Mouse (Mus musculus): Measurements from ENCODE around the gene Slc9b2. TPM values are rescaled to one million over a fixed set of nuclear protein-coding genes. Genes with fewer than 3 reads are reported as not detected.

Gene Slc9b2
- polyA plus RNA-seq, 1 experiment from 2014 or later = 2.4 TPM

- Histone ChIP-seq H3K9ac (replicated peaks) (no peak overlapping the region), H3K4me2 (no peak overlapping the region), H3K27ac (replicated peaks) (no peak overlapping the region), H3K4me3 (replicated peaks) (no peak overlapping the region), H3K4me1 (peaks cover 4% of the 10 kb centered on the region), H3K36me3 (no peaks in the 10 kb centered on the region), H3K27me3 (replicated peaks) (no peaks in the 10 kb centered on the region), H3K9me3 (replicated peaks) (no peaks in the 10 kb centered on the region)
- ATAC-seq (ENCODE audit: low FRiP score) = no peak
- 77% methylated on average over 3 of the region's 3 CpGs for WGBS
Measured at GRCm38 (mm10) chr3:135285807-135286206, 21.7 kb upstream of the Slc9b2 start.

- Histone ChIP-seq H3K27ac (replicated peaks) (no peak overlapping the region), H3K4me2 (no peak overlapping the region), H3K27me3 (replicated peaks) (no peaks in the 10 kb centered on the region), H3K36me3 (no peaks in the 10 kb centered on the region), H3K9me3 (replicated peaks) (no peaks in the 10 kb centered on the region), H3K9ac (replicated peaks) (no peak overlapping the region), H3K4me3 (replicated peaks) (no peak overlapping the region), H3K4me1 (no peaks in the 10 kb centered on the region)
- no peak for ATAC-seq (ENCODE audit: low FRiP score)
- WGBS = 87% methylated on average over 8 of the region's 8 CpGs
Measured at GRCm38 (mm10) chr3:135288138-135288750, 19.3 kb upstream of the Slc9b2 start.

- H3K9ac ChIP-seq (replicated peaks) = no peak overlapping the region
- no peak overlapping the region for H3K27ac ChIP-seq (replicated peaks)
- 0 out of 2 replicates have a peak, but pooled peaks cover 3% of the 10 kb centered on the region for H3K4me1 ChIP-seq
- H3K4me3 ChIP-seq (replicated peaks) = no peak overlapping the region
- no peaks in the 10 kb centered on the region for H3K9me3 ChIP-seq (replicated peaks)
- ATAC-seq (ENCODE audit: low FRiP score) = no peak
- no peak overlapping the region for H3K4me2 ChIP-seq
- H3K27me3 ChIP-seq (replicated peaks) = no peaks in the 10 kb centered on the region
- 91% methylated on average over 1 of the region's 1 CpGs for WGBS
- no peaks in the 10 kb centered on the region for H3K36me3 ChIP-seq
Measured at GRCm38 (mm10) chr3:135289148-135289547, 18.4 kb upstream of the Slc9b2 start.

- H3K4me1 ChIP-seq = 0 out of 2 replicates have a peak, but pooled peaks cover 3% of the 10 kb centered on the region
- no peaks in the 10 kb centered on the region for H3K36me3 ChIP-seq
- no peak overlapping the region for H3K4me2 ChIP-seq
- ATAC-seq (ENCODE audit: low FRiP score) = peak; percentile 80
- H3K27ac ChIP-seq (replicated peaks) = no peak overlapping the region
- H3K4me3 ChIP-seq (replicated peaks) = no peak overlapping the region
- 94% methylated on average over 7 of the region's 7 CpGs for WGBS
- no peaks in the 10 kb centered on the region for H3K27me3 ChIP-seq (replicated peaks)
- H3K9me3 ChIP-seq (replicated peaks) = no peaks in the 10 kb centered on the region
- H3K9ac ChIP-seq (replicated peaks) = no peak overlapping the region
Measured at GRCm38 (mm10) chr3:135290249-135290894, 17.1 kb upstream of the Slc9b2 start.

GRCm38 (mm10) chr3:135293703-135294102 lies 13.8 kb upstream of the Slc9b2 start:
- Histone ChIP-seq H3K4me1 (0 out of 2 replicates have a peak, but pooled peaks cover 3% of the 10 kb centered on the region), H3K27ac (replicated peaks) (no peak overlapping the region), H3K4me3 (replicated peaks) (no peak overlapping the region), H3K4me2 (no peak overlapping the region), H3K27me3 (replicated peaks) (no peaks in the 10 kb centered on the region), H3K9me3 (replicated peaks) (no peaks in the 10 kb centered on the region), H3K9ac (replicated peaks) (no peak overlapping the region), H3K36me3 (no peaks in the 10 kb centered on the region)
- 61% methylated on average over 7 of the region's 7 CpGs for whole genome bisulfite sequencing
- ATAC-seq (ENCODE audit: low FRiP score) = no peak

GRCm38 (mm10) chr3:135295559-135295958 lies 11.9 kb upstream of the Slc9b2 start:
- no peak overlapping the region for H3K9ac ChIP-seq (replicated peaks)
- H3K27me3 ChIP-seq (replicated peaks) = no peaks in the 10 kb centered on the region
- 83% methylated on average over 1 of the region's 1 CpGs for WGBS
- 0 out of 2 replicates have a peak, but pooled peaks cover 3% of the 10 kb centered on the region for H3K4me1 ChIP-seq
- H3K4me2 ChIP-seq = no peak overlapping the region
- no peak overlapping the region for H3K27ac ChIP-seq (replicated peaks)
- ATAC-seq (ENCODE audit: low FRiP score) = no peak
- H3K4me3 ChIP-seq (replicated peaks) = no peak overlapping the region
- H3K36me3 ChIP-seq = no peaks in the 10 kb centered on the region
- H3K9me3 ChIP-seq (replicated peaks) = no peaks in the 10 kb centered on the region

- WGBS = 92% methylated on average over 3 of the region's 3 CpGs
- H3K4me3 ChIP-seq (replicated peaks) = no peak overlapping the region
- no peak for ATAC-seq (ENCODE audit: low FRiP score)
- no peaks in the 10 kb centered on the region for H3K36me3 ChIP-seq
- H3K4me1 ChIP-seq = 0 out of 2 replicates have a peak, but pooled peaks cover 2% of the 10 kb centered on the region
- H3K27me3 ChIP-seq (replicated peaks) = no peaks in the 10 kb centered on the region
- no peaks in the 10 kb centered on the region for H3K9me3 ChIP-seq (replicated peaks)
- H3K27ac ChIP-seq (replicated peaks) = no peak overlapping the region
- H3K9ac ChIP-seq (replicated peaks) = no peak overlapping the region
- no peak overlapping the region for H3K4me2 ChIP-seq
Measured at GRCm38 (mm10) chr3:135298560-135298959, 8.9 kb upstream of the Slc9b2 start.

- ATAC-seq (ENCODE audit: low FRiP score) = no peak
- Histone ChIP-seq H3K27ac (replicated peaks) (no peak overlapping the region), H3K9me3 (replicated peaks) (no peaks in the 10 kb centered on the region), H3K4me1 (no peaks in the 10 kb centered on the region), H3K9ac (replicated peaks) (no peak overlapping the region), H3K4me3 (replicated peaks) (no peak overlapping the region), H3K27me3 (replicated peaks) (no peaks in the 10 kb centered on the region), H3K36me3 (no peaks in the 10 kb centered on the region), H3K4me2 (no peak overlapping the region)
- WGBS = 48% methylated on average over 6 of the region's 6 CpGs
Measured at GRCm38 (mm10) chr3:135300081-135300480, 7.4 kb upstream of the Slc9b2 start.

- Histone ChIP-seq H3K36me3 (no peaks in the 10 kb centered on the region), H3K9ac (replicated peaks) (no peak overlapping the region), H3K27me3 (replicated peaks) (0 out of 2 replicates have a peak, but pooled peaks cover 3% of the 10 kb centered on the region), H3K4me2 (no peak overlapping the region), H3K27ac (replicated peaks) (no peak overlapping the region), H3K4me3 (replicated peaks) (no peak overlapping the region), H3K4me1 (peaks cover 10% of the 10 kb centered on the region), H3K9me3 (replicated peaks) (no peaks in the 10 kb centered on the region)
- WGBS = 18% methylated on average over 6 of the region's 6 CpGs
- ATAC-seq (ENCODE audit: low FRiP score) = no peak
Measured at GRCm38 (mm10) chr3:135304060-135304459, 3.4 kb upstream of the Slc9b2 start.

GRCm38 (mm10) chr3:135304566-135304965 lies 2.9 kb upstream of the Slc9b2 start:
- Histone ChIP-seq H3K4me3 (replicated peaks) (no peak overlapping the region), H3K4me2 (no peak overlapping the region), H3K9me3 (replicated peaks) (no peaks in the 10 kb centered on the region), H3K27ac (replicated peaks) (no peak overlapping the region), H3K36me3 (no peaks in the 10 kb centered on the region), H3K9ac (replicated peaks) (no peak overlapping the region), H3K27me3 (replicated peaks) (0 out of 2 replicates have a peak, but pooled peaks cover 3% of the 10 kb centered on the region), H3K4me1 (peaks cover 10% of the 10 kb centered on the region)
- ATAC-seq (ENCODE audit: low FRiP score) = no peak
- 17% methylated on average over 9 of the region's 9 CpGs for WGBS

- H3K4me2 ChIP-seq = no peak overlapping the region
- 13% methylated on average over 2 of the region's 2 CpGs for WGBS
- no peak overlapping the region for H3K4me3 ChIP-seq (replicated peaks)
- H3K4me1 ChIP-seq = 0 out of 2 replicates have a peak, but pooled peaks cover 1% of the 10 kb centered on the region
- H3K27me3 ChIP-seq (replicated peaks) = 0 out of 2 replicates have a peak, but pooled peaks cover 3% of the 10 kb centered on the region
- no peak overlapping the region for H3K27ac ChIP-seq (replicated peaks)
- H3K9ac ChIP-seq (replicated peaks) = no peak overlapping the region
- ATAC-seq (ENCODE audit: low FRiP score) = no peak
- no peaks in the 10 kb centered on the region for H3K9me3 ChIP-seq (replicated peaks)
- no peaks in the 10 kb centered on the region for H3K36me3 ChIP-seq
Measured at GRCm38 (mm10) chr3:135312916-135313491, 5.5 kb downstream of the Slc9b2 start.

- ATAC-seq (ENCODE audit: low FRiP score) = no peak
- H3K9ac ChIP-seq (replicated peaks) = no peak overlapping the region
Measured at GRCm38 (mm10) chr3:135313727-135314126, 6.2 kb downstream of the Slc9b2 start.

More at GRCm38 (mm10) chr3:135313727-135314126, 6.2 kb downstream of the Slc9b2 start:
- no peaks in the 10 kb centered on the region for H3K4me1 ChIP-seq
- no peaks in the 10 kb centered on the region for H3K9me3 ChIP-seq (replicated peaks)
- H3K36me3 ChIP-seq = no peaks in the 10 kb centered on the region
- no peak overlapping the region for H3K4me3 ChIP-seq (replicated peaks)
- no peak overlapping the region for H3K4me2 ChIP-seq
- H3K27me3 ChIP-seq (replicated peaks) = no peaks in the 10 kb centered on the region
- 32% methylated on average over 2 of the region's 2 CpGs for WGBS
- H3K27ac ChIP-seq (replicated peaks) = no peak overlapping the region

All from neural tube, embryonic 15.5 days (tissue).